Mouse (Mus musculus) midbrain, embryonic 14.5 days (tissue): ENCODE measurements around the gene Ube2d3. TPM values are rescaled to one million over a fixed set of nuclear protein-coding genes. Genes with fewer than 3 reads are reported as not detected.

Source experiments
- ATAC-seq: fragments of 200-750 bp; cut with Nextera tagmentation; 2 replicates; pipeline ENCODE4 v1.8.0; 2017; ENCODE audit warnings: moderate number of reproducible peaks, moderate library complexity; ENCODE audit not compliant: low FRiP score, low TSS enrichment
- DNase-seq: peaks from one replicate; pipeline ENCODE4 v3.0.0-alpha.2; 2015
- H3K27ac ChIP-seq: fragments of 300-500 bp; sonication (generic); replicated peaks from 2 replicates; pipeline ENCODE4 v1.5.1; 2014; ENCODE audit warnings: mild to moderate bottlenecking, low read depth, low read length, moderate library complexity
- H3K27me3 ChIP-seq: fragments of 300-500 bp; sonication (generic); 2 replicates; pipeline ENCODE4 v1.6.1; 2014; ENCODE audit warnings: low read length, control low read depth, mixed read lengths; ENCODE audit not compliant: control insufficient read depth, insufficient read depth
- H3K36me3 ChIP-seq: fragments of 300-500 bp; sonication (generic); 2 replicates; pipeline ENCODE4 v1.6.1; 2014; ENCODE audit warnings: low read length, control low read depth; ENCODE audit not compliant: control insufficient read depth, insufficient read depth
- H3K4me1 ChIP-seq: fragments of 300-500 bp; sonication (generic); 2 replicates; pipeline ENCODE4 v1.6.1; 2014; ENCODE audit warnings: mild to moderate bottlenecking, antibody characterized with exemption, low read length, control low read depth; ENCODE audit not compliant: control insufficient read depth, insufficient read depth
- H3K4me2 ChIP-seq: fragments of 300-500 bp; sonication (generic); 2 replicates; pipeline ENCODE4 v1.6.1; 2014; ENCODE audit warnings: mild to moderate bottlenecking, low read length, moderate library complexity
- H3K4me3 ChIP-seq: fragments of 300-500 bp; sonication (generic); replicated peaks from 2 replicates; pipeline ENCODE4 v1.5.1; 2014; ENCODE audit warnings: low read depth, low read length
- H3K9ac ChIP-seq: fragments of 300-500 bp; sonication (generic); replicated peaks from 2 replicates; pipeline ENCODE4 v1.6.1; 2014; ENCODE audit warnings: mild to moderate bottlenecking, low read length, moderate library complexity
- H3K9me3 ChIP-seq: fragments of 300-500 bp; sonication (generic); 2 replicates; pipeline ENCODE4 v1.6.1; 2016; ENCODE audit warnings: low read length, control low read depth, mixed read lengths; ENCODE audit not compliant: control insufficient read depth
- WGBS: fragments of 180-500 bp; shearing (Covaris S2); extraction: QIAGEN DNeasy Blood & Tissue Kit; methylation state at CpG from one replicate; pipeline ENCODE4 v1.1.7; 2014; 5-methylcytosine and 5-hydroxymethylcytosine counted together
- polyA plus RNA-seq: library from polyadenylated mRNA; unstranded; fragments of >200 nt; fragmentation: Nextera tagmentation; extraction: Ambion mirVana; gene quantifications from 2 replicates; pipeline ENCODE4 v1.2.1, GENCODE M21; 2014

Gene Ube2d3
- polyA plus RNA-seq: 337 and 443 TPM in 2 replicates

- H3K4me1 ChIP-seq: peaks cover 25% of the 10 kb centered on the region
- H3K27me3 ChIP-seq: no peaks in the 10 kb centered on the region
- peaks cover 4% of the 10 kb centered on the region; the same call in 1 of the 2 replicates for H3K36me3 ChIP-seq
- DNase-seq: peak; percentile 99
- H3K9ac ChIP-seq: peak within 1 kb of the TSS; percentile 92
- peak within 1 kb of the TSS; percentile 100 for H3K27ac ChIP-seq
- WGBS: under 1% methylated on average over 56 of the region's 56 CpGs
- H3K4me2 ChIP-seq: peak within 1 kb of the TSS; percentile 98
- peak; percentile 94 for ATAC-seq
- H3K4me3 ChIP-seq: peak within 1 kb of the TSS; percentile 67
- H3K9me3 ChIP-seq: no peaks in the 10 kb centered on the region
These were observed at the start of gene Ube2d3 for GRCm38 (mm10) chr3:135437758-135438495. TSS of gene Ube2d3 (plus strand) at chr3:135438149.

GRCm38 (mm10) chr3:135393186-135393585 is 44.8 kb upstream of the Ube2d3 start:
- no peaks in the 10 kb centered on the region for H3K27me3 ChIP-seq
- no peaks in the 10 kb centered on the region for H3K4me1 ChIP-seq
- H3K9ac ChIP-seq: no peak overlapping the region
- WGBS: 87% methylated on average over 6 of the region's 6 CpGs
- ATAC-seq (no peak), DNase-seq (no peak)
- H3K9me3 ChIP-seq: no peaks in the 10 kb centered on the region
- H3K36me3 ChIP-seq: no peaks in the 10 kb centered on the region
- H3K27ac ChIP-seq: no peak overlapping the region
- H3K4me2 ChIP-seq: no peak overlapping the region
- H3K4me3 ChIP-seq: no peak overlapping the region

- no peak for ATAC-seq
- Histone ChIP-seq H3K27ac (no peak overlapping the region), H3K4me1 (peaks cover 4% of the 10 kb centered on the region; the same call in 1 of the 2 replicates), H3K9me3 (no peaks in the 10 kb centered on the region), H3K36me3 (no peaks in the 10 kb centered on the region), H3K4me3 (no peak overlapping the region), H3K27me3 (no peaks in the 10 kb centered on the region), H3K4me2 (no peak overlapping the region), H3K9ac (no peak overlapping the region)
- no peak for DNase-seq
- 88% methylated on average over 5 of the region's 5 CpGs for WGBS
These were observed 42.9 kb upstream of the Ube2d3 start for GRCm38 (mm10) chr3:135395085-135395484.

- Histone ChIP-seq H3K4me2 (no peak overlapping the region), H3K9ac (no peak overlapping the region), H3K27me3 (no peaks in the 10 kb centered on the region), H3K4me3 (no peak overlapping the region), H3K9me3 (no peaks in the 10 kb centered on the region), H3K4me1 (peaks cover 4% of the 10 kb centered on the region; the same call in 1 of the 2 replicates), H3K36me3 (no peaks in the 10 kb centered on the region), H3K27ac (no peak overlapping the region)
- DNase-seq: no peak
- WGBS: 71% methylated on average over 6 of the region's 6 CpGs
- no peak for ATAC-seq
These were observed 41.9 kb upstream of the Ube2d3 start for GRCm38 (mm10) chr3:135396081-135396480.

GRCm38 (mm10) chr3:135397112-135397511 is 40.8 kb upstream of the Ube2d3 start:
- Histone ChIP-seq H3K36me3 (no peaks in the 10 kb centered on the region), H3K4me2 (no peak overlapping the region), H3K9me3 (no peaks in the 10 kb centered on the region), H3K27me3 (no peaks in the 10 kb centered on the region), H3K4me1 (peaks cover 4% of the 10 kb centered on the region; the same call in 1 of the 2 replicates), H3K4me3 (no peak overlapping the region), H3K27ac (no peak overlapping the region), H3K9ac (no peak overlapping the region)
- DNase-seq (no peak), ATAC-seq (no peak)

- WGBS: 14% methylated on average over 10 of the region's 10 CpGs
- no peak overlapping the region for H3K4me3 ChIP-seq
- no peaks in the 10 kb centered on the region for H3K9me3 ChIP-seq
- H3K9ac ChIP-seq: no peak overlapping the region
- peaks cover 4% of the 10 kb centered on the region; the same call in 1 of the 2 replicates for H3K4me1 ChIP-seq
- H3K36me3 ChIP-seq: peaks cover 16% of the 10 kb centered on the region; the same call in 1 of the 2 replicates
- peak; percentile 94 for DNase-seq
- no peak overlapping the region for H3K4me2 ChIP-seq
- H3K27me3 ChIP-seq: no peaks in the 10 kb centered on the region
- no peak overlapping the region for H3K27ac ChIP-seq
- ATAC-seq: peak; percentile 81
These were observed 35.7 kb upstream of the Ube2d3 start for GRCm38 (mm10) chr3:135402201-135402658.

- ATAC-seq (no peak), DNase-seq (no peak)
- peaks cover 16% of the 10 kb centered on the region; the same call in 1 of the 2 replicates for H3K36me3 ChIP-seq
- no peaks in the 10 kb centered on the region for H3K9me3 ChIP-seq
- H3K27me3 ChIP-seq: no peaks in the 10 kb centered on the region
- no peak overlapping the region for H3K9ac ChIP-seq
- H3K4me3 ChIP-seq: no peak overlapping the region
- no peak overlapping the region for H3K4me2 ChIP-seq
- H3K27ac ChIP-seq: no peak overlapping the region
- 83% methylated on average over 9 of the region's 9 CpGs for WGBS
- peaks cover 4% of the 10 kb centered on the region; the same call in 1 of the 2 replicates for H3K4me1 ChIP-seq
These were observed 34.7 kb upstream of the Ube2d3 start for GRCm38 (mm10) chr3:135403211-135403610.

- Histone ChIP-seq H3K4me3 (no peak overlapping the region), H3K9ac (no peak overlapping the region), H3K27ac (no peak overlapping the region), H3K4me1 (peaks cover 4% of the 10 kb centered on the region; the same call in 1 of the 2 replicates), H3K9me3 (no peaks in the 10 kb centered on the region), H3K36me3 (peaks cover 19% of the 10 kb centered on the region; the same call in 1 of the 2 replicates), H3K27me3 (no peaks in the 10 kb centered on the region), H3K4me2 (no peak overlapping the region)
- ATAC-seq: no peak
- 78% methylated on average over 5 of the region's 5 CpGs for WGBS
- no peak for DNase-seq
These were observed 34.1 kb upstream of the Ube2d3 start for GRCm38 (mm10) chr3:135403856-135404255.

- Histone ChIP-seq H3K9ac (no peak overlapping the region), H3K4me3 (no peak overlapping the region), H3K27me3 (no peaks in the 10 kb centered on the region), H3K27ac (no peak overlapping the region), H3K9me3 (no peaks in the 10 kb centered on the region), H3K36me3 (peaks cover 23% of the 10 kb centered on the region), H3K4me2 (no peak overlapping the region), H3K4me1 (peaks cover 4% of the 10 kb centered on the region; the same call in 1 of the 2 replicates)
- DNase-seq (no peak), ATAC-seq (no peak)
- WGBS: 83% methylated on average over 4 of the region's 4 CpGs
These were observed 33.4 kb upstream of the Ube2d3 start for GRCm38 (mm10) chr3:135404599-135404998.
